Mouse (Mus musculus): ENCODE measurements around the gene Zfp219. TPM values are rescaled to one million over a fixed set of nuclear protein-coding genes. Genes with fewer than 3 reads are reported as not detected.
A peak's percentile ranks its signal among the peaks of the same experiment; 100 is the strongest.

Zfp219 gene
- polyA plus RNA-seq, 1 experiment from 2014 or later: 74.8 TPM

DNA sequence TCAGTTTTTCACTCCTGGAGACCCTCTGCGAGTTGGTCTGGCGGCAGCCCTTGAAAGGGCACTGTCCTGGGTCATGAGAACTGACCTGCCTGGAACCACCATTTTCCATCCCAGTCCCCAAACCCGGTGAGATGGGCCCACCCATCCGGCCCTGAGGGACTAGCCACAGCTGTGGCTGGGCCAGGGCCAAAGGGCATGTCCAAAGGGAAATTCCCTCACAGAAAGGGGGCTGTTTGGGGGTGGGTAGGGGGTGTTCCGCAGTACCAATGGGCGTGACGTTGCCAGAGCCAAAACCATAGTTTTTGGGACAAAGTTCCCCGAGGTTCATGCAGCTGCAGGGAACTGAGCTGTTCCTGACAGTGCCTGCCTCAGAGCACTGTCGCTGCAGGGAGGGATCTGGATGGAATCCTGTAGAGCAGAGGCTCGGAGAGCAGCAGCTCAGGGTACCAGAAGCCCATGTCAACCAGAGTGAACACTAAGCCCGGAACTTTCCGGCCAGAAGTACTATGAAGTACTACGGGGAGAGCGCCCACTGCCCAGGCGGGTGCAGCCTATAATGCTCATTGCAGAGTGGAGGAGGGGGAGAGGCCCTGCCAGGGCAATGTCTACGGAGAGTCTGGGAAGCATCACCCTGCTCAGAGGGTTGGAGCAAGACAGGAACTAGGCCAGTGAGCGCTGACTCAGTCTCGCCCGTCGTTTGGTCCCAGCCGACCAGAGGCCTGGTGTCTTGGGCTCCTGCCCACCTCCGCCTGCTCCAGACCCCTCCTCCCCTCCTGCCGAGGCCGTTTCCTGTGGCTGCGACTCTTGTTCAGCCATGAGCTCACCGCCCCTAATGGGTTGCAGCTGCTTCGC is 35.0 kb downstream of the Zfp219 start:
- no peaks in the 10 kb centered on the region for H3K27me3 ChIP-seq
- no peak for TF ChIP-seq CTCF (IDR thresholded peaks at IDR 0.05)
- CTCF ChIA-PET: interaction anchor here (1.1 kb wide), 1 partner anchor 12 kb away, joined by 3 read pairs; no protein-coding TSS in a partner anchor
- peak; percentile 75 for DNase-seq (ENCODE audit: low read depth, low spot score)
- in situ Hi-C loops (cut with MboI; ENCODE audit: low pct_unique_long_range_greater_than_20kb): no loop called here
- POLR2A ChIA-PET: interaction anchor here (0.7 to 1.7 kb wide), 5 partner anchors 12 to 35 kb away, joined by 4 to 6 read pairs (median 5); partner anchors contain the start of gene Zfp219
- ATAC-seq: peak; percentile 79

DNA sequence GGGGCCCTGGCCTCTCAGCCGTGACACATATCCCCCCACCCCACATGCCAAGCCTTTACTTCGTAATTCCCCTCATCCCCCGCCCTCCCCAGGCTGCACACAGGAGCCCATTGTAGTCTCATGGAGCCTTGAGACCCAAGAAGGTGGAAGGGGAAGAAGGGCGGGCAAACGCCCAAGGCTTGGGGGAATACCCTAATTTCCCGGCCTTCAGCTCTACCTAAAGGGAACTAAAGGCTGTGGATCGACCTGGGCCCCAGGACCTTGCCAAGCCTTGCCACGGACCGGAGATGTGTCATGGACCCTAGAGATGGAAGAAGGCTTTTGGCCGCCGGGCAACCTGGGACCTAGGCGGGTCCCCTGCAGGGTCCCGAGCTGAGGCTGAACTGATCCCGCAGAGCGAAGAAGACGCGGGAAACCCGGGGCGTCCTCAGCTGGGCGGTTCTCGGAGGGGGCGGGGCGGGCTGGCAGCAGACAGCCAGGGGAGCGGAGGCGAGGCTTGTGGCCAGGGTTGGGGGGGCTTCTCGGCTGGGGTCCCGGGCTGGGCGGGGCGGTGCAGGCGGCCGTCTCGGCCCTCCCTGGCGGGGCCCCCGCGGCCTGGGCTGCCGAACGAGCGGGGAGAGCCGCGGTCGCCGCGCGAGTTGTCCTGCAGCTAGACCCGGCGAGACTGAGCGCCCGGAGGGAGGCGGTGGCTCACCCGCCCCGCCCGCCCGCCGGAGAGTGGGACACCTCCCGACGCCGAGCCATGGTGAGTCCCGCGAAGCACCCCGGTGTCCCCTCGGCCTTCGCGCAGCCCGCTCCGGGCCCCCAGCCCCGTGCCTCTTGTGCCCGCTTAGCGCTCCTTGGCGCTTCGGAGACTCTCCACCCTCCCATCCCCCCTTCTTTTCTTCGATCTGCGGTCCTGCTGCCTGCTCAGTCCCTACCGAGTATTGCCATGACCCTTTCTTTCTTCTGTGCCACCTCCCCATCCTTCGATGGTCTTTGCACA is 36.0 kb downstream of the Zfp219 start, which contains the start of gene Arhgef40:
Arhgef40 (plus strand) TSS at position 473 of the 985 bp plus-strand sequence.
- ChIA-PET POLR2A (interaction anchor here (0.7 to 0.9 kb wide), 3 partner anchors 11 to 35 kb away, joined by 3 to 6 read pairs (median 4); no protein-coding TSS in a partner anchor), CTCF (no interaction called here)
- no peaks in the 10 kb centered on the region for H3K27me3 ChIP-seq
- no peak for DNase-seq (ENCODE audit: low read depth, low spot score)
- in situ Hi-C loops (cut with MboI; ENCODE audit: low pct_unique_long_range_greater_than_20kb): no loop called here
- peak; percentile 49 for ATAC-seq
- no peak for TF ChIP-seq CTCF (IDR thresholded peaks at IDR 0.05)

DNA sequence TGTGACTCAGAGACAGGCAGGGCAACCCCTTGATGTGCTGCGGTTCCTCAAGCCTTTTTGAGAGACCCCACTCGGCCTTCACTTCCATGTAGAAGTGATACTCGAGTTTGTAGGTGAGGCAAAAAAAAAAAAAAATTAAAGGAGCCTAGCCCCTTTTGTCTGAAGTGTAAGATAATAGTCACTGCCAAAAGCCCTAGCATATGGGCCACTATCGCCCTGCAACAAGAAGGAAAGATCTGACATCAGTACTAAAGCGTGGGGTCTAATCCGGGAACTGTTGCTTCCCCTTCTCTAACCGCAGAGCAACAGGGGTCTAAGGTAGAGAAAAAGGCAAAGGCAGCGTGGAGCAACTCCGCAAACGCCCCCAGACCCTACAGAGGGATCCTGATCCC is 36.7 kb downstream of the Zfp219 start:
- DNase-seq (ENCODE audit: low read depth, low spot score) (no peak), ATAC-seq (no peak)
- POLR2A ChIA-PET: interaction anchor here (0.9 kb wide), 1 partner anchor 36 kb away, joined by 3 read pairs; no protein-coding TSS in a partner anchor
- CTCF ChIA-PET: interaction anchor here (1.1 kb wide), 1 partner anchor 121 kb away, joined by 3 read pairs; no protein-coding TSS in a partner anchor
- TF ChIP-seq CTCF (IDR thresholded peaks at IDR 0.05): no peak
- no peaks in the 10 kb centered on the region for H3K27me3 ChIP-seq
- in situ Hi-C loops (cut with MboI; ENCODE audit: low pct_unique_long_range_greater_than_20kb): no loop called here

DNA sequence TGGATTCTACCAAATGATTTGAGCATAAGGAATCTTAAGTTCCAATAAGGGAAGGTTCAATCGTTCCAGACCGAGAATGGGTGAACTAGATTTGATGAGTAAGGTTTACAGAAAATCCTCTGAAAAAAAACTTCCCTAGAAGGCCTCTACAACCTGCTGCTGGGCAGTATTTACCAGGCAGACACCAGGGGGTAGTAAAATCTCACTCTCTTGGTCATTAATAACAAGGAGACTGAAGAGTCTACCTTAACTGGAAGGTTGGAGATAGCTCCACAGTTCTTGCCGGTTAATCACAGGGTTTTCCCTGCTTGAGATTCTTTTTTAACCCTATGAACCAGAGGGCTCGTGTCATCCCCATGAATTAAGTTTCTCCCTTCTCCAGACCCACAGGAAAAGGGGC is 37.3 kb downstream of the Zfp219 start:
- H3K27me3 ChIP-seq: no peaks in the 10 kb centered on the region
- TF ChIP-seq CTCF (IDR thresholded peaks at IDR 0.05): no peak
- ChIA-PET CTCF (interaction anchor here (0.6 to 1.2 kb wide), 3 partner anchors 13 to 122 kb away, joined by 3 read pairs; no protein-coding TSS in a partner anchor), POLR2A (no interaction called here)
- DNase-seq (ENCODE audit: low read depth, low spot score) (no peak), ATAC-seq (no peak)
- in situ Hi-C loops (cut with MboI; ENCODE audit: low pct_unique_long_range_greater_than_20kb): no loop called here

GRCm38 (mm10) chr14:51979252-51979651 is 41.3 kb downstream of the Zfp219 start:
- no peaks in the 10 kb centered on the region for H3K27me3 ChIP-seq
- CTCF ChIA-PET: no interaction called here
- no peak for ATAC-seq
- POLR2A ChIA-PET: no interaction called here
- in situ Hi-C loops (cut with MboI; ENCODE audit: low pct_unique_long_range_greater_than_20kb): no loop called here
- no peak for DNase-seq (ENCODE audit: low read depth, low spot score)
- no peak for TF ChIP-seq CTCF (IDR thresholded peaks at IDR 0.05)

DNA sequence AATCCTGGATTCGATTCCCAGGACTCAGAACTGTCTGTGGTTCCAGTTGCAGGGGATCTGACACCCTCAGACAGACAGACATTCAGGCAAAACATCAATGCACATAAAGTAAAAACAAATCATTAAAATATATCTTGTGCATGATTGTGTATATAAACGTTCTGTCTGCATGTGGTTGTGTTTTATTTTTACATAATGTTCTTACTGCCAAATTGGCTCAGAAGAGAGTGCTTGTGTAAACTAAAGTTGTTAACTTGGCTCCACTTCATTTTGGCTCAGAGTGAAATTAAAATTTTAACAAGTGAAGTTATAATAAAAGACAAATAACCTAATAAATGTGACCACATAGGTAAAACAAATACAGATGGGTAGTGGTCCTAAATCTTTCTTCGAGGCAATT is 53.1 kb downstream of the Zfp219 start:
- DNase-seq (ENCODE audit: low read depth, low spot score) (no peak), ATAC-seq (no peak)
- H3K27me3 ChIP-seq: no peaks in the 10 kb centered on the region
- in situ Hi-C loops (cut with MboI; ENCODE audit: low pct_unique_long_range_greater_than_20kb): no loop called here
- no peak for TF ChIP-seq CTCF (IDR thresholded peaks at IDR 0.05)
- ChIA-PET CTCF (no interaction called here), POLR2A (no interaction called here)

DNA sequence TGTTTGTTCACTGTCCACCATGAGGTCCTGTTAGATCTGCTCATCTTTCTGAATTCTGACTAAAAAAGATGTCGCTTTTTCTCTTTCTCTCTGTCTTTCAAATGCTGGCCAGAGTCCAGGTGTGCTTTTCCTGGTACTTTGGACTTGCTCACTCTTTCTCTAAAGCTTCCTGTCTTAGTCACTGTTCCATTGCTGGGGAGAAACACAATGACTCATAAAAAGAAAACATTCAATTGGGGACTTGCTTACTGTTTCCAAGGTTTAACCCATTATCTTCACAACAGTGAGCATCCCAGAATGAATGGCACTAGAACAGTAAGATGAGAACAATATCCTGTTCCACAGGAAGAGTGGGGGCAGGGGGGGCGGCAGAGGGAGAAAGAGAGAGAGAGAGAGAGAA is 60.2 kb downstream of the Zfp219 start:
- DNase-seq (ENCODE audit: low read depth, low spot score) (no peak), ATAC-seq (no peak)
- ChIA-PET POLR2A (no interaction called here), CTCF (no interaction called here)
- TF ChIP-seq CTCF (IDR thresholded peaks at IDR 0.05): no peak
- no peaks in the 10 kb centered on the region for H3K27me3 ChIP-seq
- in situ Hi-C loops (cut with MboI; ENCODE audit: low pct_unique_long_range_greater_than_20kb): no loop called here

Other genes with a start within 250 kb of the Zfp219 start
- gene Ang4, start 247.1 kb downstream of the Zfp219 start, polyA plus RNA-seq (2021): not detected
- gene AY358078, start 220.7 kb downstream of the Zfp219 start, polyA plus RNA-seq (2021): not detected
- not detected for gene Ear6, start 167.0 kb downstream of the Zfp219 start, polyA plus RNA-seq (2021)
- gene Mettl17, start 135.9 kb downstream of the Zfp219 start, polyA plus RNA-seq (2021): 27.5 TPM
- 0.15 TPM for gene Slc39a2, start 127.8 kb downstream of the Zfp219 start, polyA plus RNA-seq (2021)
- gene Ndrg2, start 106.6 kb downstream of the Zfp219 start, polyA plus RNA-seq (2021): 1.1 TPM
- gene Tppp2, start 102.3 kb downstream of the Zfp219 start, polyA plus RNA-seq (2021): not detected
- not detected for gene Rnase13, start 98.0 kb downstream of the Zfp219 start, polyA plus RNA-seq (2021)
- gene Arhgef40, start 36.0 kb downstream of the Zfp219 start, polyA plus RNA-seq (2021): 80.2 TPM
- 3.4 TPM for gene Tmem253, start 5.1 kb downstream of the Zfp219 start, polyA plus RNA-seq (2021)
- not detected for gene Olfr221, start 21.7 kb upstream of the Zfp219 start, polyA plus RNA-seq (2021)
- gene Hnrnpc, start 83.3 kb upstream of the Zfp219 start, polyA plus RNA-seq (2021): 359 TPM
- gene Rpgrip1, start 90.0 kb upstream of the Zfp219 start, polyA plus RNA-seq (2021): 6.4 TPM
- gene Supt16, start 176.7 kb upstream of the Zfp219 start, polyA plus RNA-seq (2021): 65.7 TPM
- gene Chd8, start 237.0 kb upstream of the Zfp219 start, polyA plus RNA-seq (2021): 64.4 TPM